Mouse (Mus musculus): ENCODE results near the gene Pnmal2.

GRCm38 (mm10) chr7:16959539-16960187, 15.2 kb downstream of the Pnmal2 start, which contains the start of gene Pnmal1:
- TF ChIP-seq CTCF (IDR thresholded peaks at IDR 0.05; ENCODE audit: borderline replicate concordance, control insufficient read depth, extremely low read depth, insufficient read depth, low read length, poor library complexity) (no peak), POLR2A (IDR thresholded peaks at IDR 0.05; ENCODE audit: control insufficient read depth, extremely low read depth, insufficient read depth, low read length, poor library complexity) (no peak)
